Mouse (Mus musculus): ENCODE results near the gene Rtl5.

Rtl5 gene

GRCm38 (mm10) chrX:102066134-102066533, 5.0 kb downstream of the Rtl5 start:
- DNase-seq (ENCODE audit: inconsistent ontology term) = peak; percentile 42

GRCm38 (mm10) chrX:102065213-102065775, 5.8 kb downstream of the Rtl5 start:
- DNase-seq (ENCODE audit: inconsistent ontology term) = no peak

- no peak for DNase-seq (ENCODE audit: inconsistent ontology term)
These were observed 7.0 kb downstream of the Rtl5 start for GRCm38 (mm10) chrX:102064062-102064461.

GRCm38 (mm10) chrX:102060891-102061290, 10.2 kb downstream of the Rtl5 start:
- DNase-seq (ENCODE audit: inconsistent ontology term) = peak; percentile 82

GRCm38 (mm10) chrX:102060243-102060642, 10.9 kb downstream of the Rtl5 start:
- DNase-seq (ENCODE audit: inconsistent ontology term) = peak; percentile 54

GRCm38 (mm10) chrX:102059437-102059836, 11.7 kb downstream of the Rtl5 start:
- no peak for DNase-seq (ENCODE audit: inconsistent ontology term)

GRCm38 (mm10) chrX:102054009-102054408, 17.1 kb downstream of the Rtl5 start:
- DNase-seq (ENCODE audit: inconsistent ontology term) = no peak

- DNase-seq (ENCODE audit: inconsistent ontology term) = no peak
These were observed 17.7 kb downstream of the Rtl5 start for GRCm38 (mm10) chrX:102053371-102053770.

GRCm38 (mm10) chrX:102051225-102051624, 19.9 kb downstream of the Rtl5 start:
- no peak for DNase-seq (ENCODE audit: inconsistent ontology term)

GRCm38 (mm10) chrX:102050552-102050951, 20.6 kb downstream of the Rtl5 start:
- DNase-seq (ENCODE audit: inconsistent ontology term) = no peak

- DNase-seq (ENCODE audit: inconsistent ontology term) = no peak
These were observed 28.7 kb downstream of the Rtl5 start for GRCm38 (mm10) chrX:102042386-102042785.

- no peak for DNase-seq (ENCODE audit: inconsistent ontology term)
These were observed 29.5 kb downstream of the Rtl5 start for GRCm38 (mm10) chrX:102041562-102041961.

GRCm38 (mm10) chrX:102037506-102037905, 33.6 kb downstream of the Rtl5 start:
- DNase-seq (ENCODE audit: inconsistent ontology term) = peak; percentile 49

- peak; percentile 9 for DNase-seq (ENCODE audit: inconsistent ontology term)
These were observed 34.2 kb downstream of the Rtl5 start for GRCm38 (mm10) chrX:102036866-102037361.

- no peak for DNase-seq (ENCODE audit: inconsistent ontology term)
These were observed 35.4 kb downstream of the Rtl5 start for GRCm38 (mm10) chrX:102035671-102036070.

- no peak for DNase-seq (ENCODE audit: inconsistent ontology term)
These were observed 37.5 kb downstream of the Rtl5 start for GRCm38 (mm10) chrX:102033566-102033965.

GRCm38 (mm10) chrX:102032431-102032830, 38.7 kb downstream of the Rtl5 start:
- no peak for DNase-seq (ENCODE audit: inconsistent ontology term)

GRCm38 (mm10) chrX:102031851-102032250, 39.3 kb downstream of the Rtl5 start:
- DNase-seq (ENCODE audit: inconsistent ontology term) = peak; percentile 56

- no peak for DNase-seq (ENCODE audit: inconsistent ontology term)
These were observed 46.1 kb downstream of the Rtl5 start for GRCm38 (mm10) chrX:102024976-102025375.

GRCm38 (mm10) chrX:102019471-102020240, 51.4 kb downstream of the Rtl5 start:
- DNase-seq (ENCODE audit: inconsistent ontology term) = no peak

GRCm38 (mm10) chrX:102018890-102019289, 52.2 kb downstream of the Rtl5 start:
- DNase-seq (ENCODE audit: inconsistent ontology term) = no peak

- no peak for DNase-seq (ENCODE audit: inconsistent ontology term)
These were observed 53.7 kb downstream of the Rtl5 start for GRCm38 (mm10) chrX:102017213-102017923.
